Mouse (Mus musculus) fat pad, adult 2 months (tissue): ENCODE measurements around the gene A730061H03Rik.

ENCODE experiments used
- DNase-seq: peaks from one replicate; pipeline ENCODE4 v3.0.0-alpha.2; 2011; ENCODE audit warnings: low read depth, low spot score; ENCODE audit errors: extremely low read depth

A730061H03Rik gene

GRCm38 (mm10) chr14:55581981-55582681 is 21.9 kb upstream of the A730061H03Rik start:
- DNase-seq: no peak

GRCm38 (mm10) chr14:55580731-55581130 is 20.5 kb upstream of the A730061H03Rik start:
- DNase-seq: no peak

GRCm38 (mm10) chr14:55579511-55580496 is 19.6 kb upstream of the A730061H03Rik start:
- no peak for DNase-seq

- no peak for DNase-seq
Measured at GRCm38 (mm10) chr14:55578668-55579269, 18.6 kb upstream of the A730061H03Rik start.

- peak; percentile 68 for DNase-seq
Measured at GRCm38 (mm10) chr14:55577871-55578667, 17.9 kb upstream of the A730061H03Rik start, which contains the start of gene Psme1. Gene Psme1 (plus strand): TSS chr14:55578123.

- DNase-seq: no peak
Measured at GRCm38 (mm10) chr14:55576376-55576775, 16.2 kb upstream of the A730061H03Rik start.

- DNase-seq: no peak
Measured at GRCm38 (mm10) chr14:55575711-55576110, 15.5 kb upstream of the A730061H03Rik start.

- DNase-seq: no peak
Measured at GRCm38 (mm10) chr14:55575302-55575701, 15.1 kb upstream of the A730061H03Rik start, which contains the start of gene Fitm1. Gene Fitm1 (plus strand): TSS chr14:55575617.

- no peak for DNase-seq
Measured at GRCm38 (mm10) chr14:55571760-55572159, 11.6 kb upstream of the A730061H03Rik start.

GRCm38 (mm10) chr14:55570588-55570987 is 10.4 kb upstream of the A730061H03Rik start:
- DNase-seq: no peak

GRCm38 (mm10) chr14:55567496-55567895 is 7.3 kb upstream of the A730061H03Rik start:
- DNase-seq: no peak

GRCm38 (mm10) chr14:55565748-55566147 is 5.5 kb upstream of the A730061H03Rik start:
- no peak for DNase-seq

GRCm38 (mm10) chr14:55563249-55563648 is 3.0 kb upstream of the A730061H03Rik start:
- DNase-seq: no peak

GRCm38 (mm10) chr14:55561860-55562259 is 1.7 kb upstream of the A730061H03Rik start:
- DNase-seq: no peak

- no peak for DNase-seq
Measured at GRCm38 (mm10) chr14:55559799-55560201, 406 bp downstream of the A730061H03Rik start, which contains the start of gene Dcaf11. Gene Dcaf11 (plus strand): TSS chr14:55560006.

- DNase-seq: no peak
Measured at GRCm38 (mm10) chr14:55558740-55559448, 1.3 kb downstream of the A730061H03Rik start.

- no peak for DNase-seq
Measured at GRCm38 (mm10) chr14:55557587-55557986, 2.6 kb downstream of the A730061H03Rik start.

GRCm38 (mm10) chr14:55557003-55557402 is 3.2 kb downstream of the A730061H03Rik start:
- no peak for DNase-seq

GRCm38 (mm10) chr14:55555788-55556187 is 4.4 kb downstream of the A730061H03Rik start:
- DNase-seq: no peak

- no peak for DNase-seq
Measured at GRCm38 (mm10) chr14:55554635-55555034, 5.6 kb downstream of the A730061H03Rik start.
